Mouse (Mus musculus) stomach, embryonic 16.5 days (tissue): ENCODE results near the gene Wdr83. TPM values are rescaled to one million over a fixed set of nuclear protein-coding genes. Genes with fewer than 3 reads are reported as not detected.
A peak's percentile ranks its signal among the peaks of the same experiment; 100 is the strongest.
"Not testable (repeated sequence)": the region's sequence is repeated elsewhere in the genome, so short reads cannot be mapped to it uniquely, and the experiment has no call there.

Source experiments
- ATAC-seq: fragments of 200-750 bp; cut with Nextera tagmentation; 2 replicates; pipeline ENCODE4 v1.8.0; 2017; ENCODE audit warnings: moderate number of reproducible peaks, moderate TSS enrichment; ENCODE audit not compliant: insufficient read depth, low FRiP score
- H3K27ac ChIP-seq: fragments of 300-500 bp; sonication (generic); 2 replicates; pipeline ENCODE4 v1.5.1; 2014; ENCODE audit warnings: low read length
- H3K27me3 ChIP-seq: fragments of 300-500 bp; sonication (generic); 2 replicates; pipeline ENCODE4 v1.6.1; 2014; ENCODE audit warnings: low read length, control low read depth, mixed read lengths; ENCODE audit not compliant: control insufficient read depth, insufficient read depth
- H3K36me3 ChIP-seq: fragments of 300-500 bp; sonication (generic); 2 replicates; pipeline ENCODE4 v1.6.1; 2014; ENCODE audit warnings: low read length; ENCODE audit not compliant: control insufficient read depth, insufficient read depth
- H3K4me1 ChIP-seq: fragments of 300-500 bp; sonication (generic); 2 replicates; pipeline ENCODE4 v1.6.1; 2014; ENCODE audit warnings: low read length, control low read depth, mixed read lengths; ENCODE audit not compliant: control insufficient read depth, insufficient read depth
- H3K4me2 ChIP-seq: fragments of 300-500 bp; sonication (generic); 2 replicates; pipeline ENCODE4 v1.6.1; 2014; ENCODE audit warnings: low read depth, low read length, mixed read lengths
- H3K4me3 ChIP-seq: fragments of 300-500 bp; sonication (generic); replicated peaks from 2 replicates; pipeline ENCODE4 v1.5.1; 2014; ENCODE audit warnings: mild to moderate bottlenecking, low read length
- H3K9ac ChIP-seq: fragments of 300-500 bp; sonication (generic); 2 replicates; pipeline ENCODE4 v1.6.1; 2014; ENCODE audit warnings: low read length
- H3K9me3 ChIP-seq: fragments of 300-500 bp; sonication (generic); replicated peaks from 2 replicates; pipeline ENCODE4 v1.6.1; 2016; ENCODE audit warnings: low read length, control low read depth; ENCODE audit not compliant: control insufficient read depth
- WGBS: fragments of 180-500 bp; shearing (Covaris S2); extraction: QIAGEN DNeasy Blood & Tissue Kit; methylation state at CpG from one replicate; pipeline ENCODE4 v1.1.7; 2014; 5-methylcytosine and 5-hydroxymethylcytosine counted together
- polyA plus RNA-seq: library from polyadenylated mRNA; unstranded; fragments of >200 nt; fragmentation: Nextera tagmentation; extraction: Ambion mirVana; gene quantifications from 2 replicates; pipeline ENCODE4 v1.2.1, GENCODE M21; 2015

The Wdr83 gene
- polyA plus RNA-seq, result 36.8 and 46.1 TPM in 2 replicates

- peak; percentile 61 for ATAC-seq
Measured at GRCm38 (mm10) chr8:85081216-85081555, at the start of gene Wdr83. Wdr83 (minus strand) TSS chr8:85081306.

GRCm38 (mm10) chr8:85123691-85124090 lies 42.6 kb upstream of the Wdr83 start:
- 87% methylated on average over 8 of the region's 8 CpGs for WGBS
- ATAC-seq, result no peak
- Histone ChIP-seq H3K4me3 (no peak overlapping the region), H3K9me3 (no peaks in the 10 kb centered on the region), H3K27me3 (no peaks in the 10 kb centered on the region), H3K4me2 (no peak overlapping the region), H3K4me1 (no peaks in the 10 kb centered on the region; the same call in 1 of the 2 replicates), H3K36me3 (no peaks in the 10 kb centered on the region), H3K27ac (no peak overlapping the region), H3K9ac (no peak overlapping the region)

More at GRCm38 (mm10) chr8:85081216-85081555, at the start of gene Wdr83:
- WGBS, result under 1% methylated on average over 9 of the region's 9 CpGs
- no peaks in the 10 kb centered on the region for H3K27me3 ChIP-seq
- peak within 1 kb of the TSS; percentile 86 for H3K27ac ChIP-seq
- no peaks in the 10 kb centered on the region for H3K36me3 ChIP-seq
- no peaks in the 10 kb centered on the region for H3K9me3 ChIP-seq
- H3K9ac ChIP-seq, result peak within 1 kb of the TSS; percentile 96
- peaks cover 25% of the 10 kb centered on the region for H3K4me1 ChIP-seq
- peak within 1 kb of the TSS; percentile 96 for H3K4me2 ChIP-seq
- H3K4me3 ChIP-seq, result peak within 1 kb of the TSS; percentile 77

GRCm38 (mm10) chr8:85122995-85123394 lies 41.9 kb upstream of the Wdr83 start, which contains the start of gene Zfp791:
Zfp791 (minus strand) TSS chr8:85123095.
- ATAC-seq, result no peak
- no peak within 1 kb of the TSS for H3K27ac ChIP-seq
- H3K4me3 ChIP-seq, result no peak within 1 kb of the TSS
- H3K4me2 ChIP-seq, result no peak within 1 kb of the TSS
- H3K4me1 ChIP-seq, result no peaks in the 10 kb centered on the region; the same call in 1 of the 2 replicates
- no peaks in the 10 kb centered on the region for H3K9me3 ChIP-seq
- WGBS, result 75% methylated on average over 3 of the region's 3 CpGs
- no peaks in the 10 kb centered on the region for H3K27me3 ChIP-seq
- no peaks in the 10 kb centered on the region for H3K36me3 ChIP-seq
- H3K9ac ChIP-seq, result no peak within 1 kb of the TSS

GRCm38 (mm10) chr8:85120251-85120650 lies 39.1 kb upstream of the Wdr83 start:
- H3K4me1 ChIP-seq, H3K9me3 ChIP-seq, H3K27me3 ChIP-seq, H3K27ac ChIP-seq, H3K4me2 ChIP-seq, H3K36me3 ChIP-seq, H3K9ac ChIP-seq, ATAC-seq, H3K4me3 ChIP-seq: not testable (repeated sequence)
- 73% methylated on average over 5 of the region's 5 CpGs for WGBS

- peak; percentile 91 for ATAC-seq
- no peaks in the 10 kb centered on the region for H3K27me3 ChIP-seq
- no peaks in the 10 kb centered on the region for H3K9me3 ChIP-seq
- peak overlapping the region; percentile 70 for H3K4me3 ChIP-seq
- H3K36me3 ChIP-seq, result no peaks in the 10 kb centered on the region
- peak overlapping the region; percentile 68 for H3K4me2 ChIP-seq
- peak overlapping the region; percentile 73 for H3K27ac ChIP-seq
- no peaks in the 10 kb centered on the region; the same call in 1 of the 2 replicates for H3K4me1 ChIP-seq
- 7% methylated on average over 37 of the region's 37 CpGs for WGBS
- peak overlapping the region; percentile 81 for H3K9ac ChIP-seq
Measured at GRCm38 (mm10) chr8:85119052-85119981, 38.2 kb upstream of the Wdr83 start.

- H3K27ac ChIP-seq, result no peak overlapping the region
- H3K9me3 ChIP-seq, result no peaks in the 10 kb centered on the region; the same call in 1 of the 2 replicates
- no peak overlapping the region for H3K4me3 ChIP-seq
- ATAC-seq, result no peak
- no peaks in the 10 kb centered on the region; the same call in 1 of the 2 replicates for H3K4me1 ChIP-seq
- H3K27me3 ChIP-seq, result no peaks in the 10 kb centered on the region
- H3K4me2 ChIP-seq, result no peak overlapping the region
- WGBS, result 55% methylated on average over 7 of the region's 7 CpGs
- H3K9ac ChIP-seq, result no peak overlapping the region
- peaks cover 6% of the 10 kb centered on the region for H3K36me3 ChIP-seq
Measured at GRCm38 (mm10) chr8:85116984-85117383, 35.9 kb upstream of the Wdr83 start.

GRCm38 (mm10) chr8:85115501-85115900 lies 34.4 kb upstream of the Wdr83 start:
- peaks cover 17% of the 10 kb centered on the region for H3K36me3 ChIP-seq
- H3K27ac ChIP-seq, result no peak overlapping the region
- H3K4me3 ChIP-seq, result no peak overlapping the region
- H3K9me3 ChIP-seq, result no peaks in the 10 kb centered on the region; the same call in 1 of the 2 replicates
- no peak for ATAC-seq
- H3K9ac ChIP-seq, result no peak overlapping the region
- WGBS, result 82% methylated on average over 4 of the region's 4 CpGs
- no peaks in the 10 kb centered on the region; the same call in 1 of the 2 replicates for H3K4me1 ChIP-seq
- H3K4me2 ChIP-seq, result no peak overlapping the region
- H3K27me3 ChIP-seq, result no peaks in the 10 kb centered on the region

- Histone ChIP-seq H3K9ac (no peak overlapping the region), H3K4me3 (no peak overlapping the region), H3K36me3 (peaks cover 27% of the 10 kb centered on the region), H3K4me2 (no peak overlapping the region), H3K27ac (no peak overlapping the region), H3K4me1 (no peaks in the 10 kb centered on the region), H3K27me3 (no peaks in the 10 kb centered on the region), H3K9me3 (peaks cover 7% of the 10 kb centered on the region; the same call in 1 of the 2 replicates)
- 94% methylated on average over 10 of the region's 10 CpGs for WGBS
- ATAC-seq, result no peak
Measured at GRCm38 (mm10) chr8:85113241-85113640, 32.1 kb upstream of the Wdr83 start.

- Histone ChIP-seq H3K4me3 (no peak overlapping the region), H3K27ac (no peak overlapping the region), H3K36me3 (0 out of 2 replicates have a peak, but pooled peaks cover 12% of the 10 kb centered on the region), H3K4me1 (no peaks in the 10 kb centered on the region), H3K4me2 (no peak overlapping the region), H3K27me3 (no peaks in the 10 kb centered on the region), H3K9me3 (no peaks in the 10 kb centered on the region; the same call in 1 of the 2 replicates), H3K9ac (no peak overlapping the region)
- no peak for ATAC-seq
- WGBS, result 82% methylated on average over 4 of the region's 4 CpGs
Measured at GRCm38 (mm10) chr8:85100076-85100665, 19.1 kb upstream of the Wdr83 start.
